Mouse (Mus musculus) right cerebral cortex, postnatal 36 days (tissue): ENCODE measurements at regions not wholly inside any gene's neighbourhood (a gene's known extent, or its start where the extent isn't known, plus 50 kb on each side); places are given as distances from the start of the nearest gene placed in this dataset.

Experiments used
- DNase-seq, 2 experiments: peaks; one replicate each; pipeline ENCODE4 v3.0.0; 2022; ENCODE audit warnings: low spot score in 2 of 2, mixed read lengths in 1 of 2

- no peak for DNase-seq
Observed at GRCm38 (mm10) chr6:52429204-52429552, 115.9 kb downstream of the Evx1 start.

- DNase-seq, result no peak
Observed at GRCm38 (mm10) chr6:52433234-52433633, 119.9 kb downstream of the Evx1 start.

GRCm38 (mm10) chr6:52434771-52435170 lies 121.5 kb downstream of the Evx1 start:
- no peak for DNase-seq

GRCm38 (mm10) chr6:52435358-52435757 lies 122.1 kb downstream of the Evx1 start:
- DNase-seq, result no peak

- no peak for DNase-seq
Observed at GRCm38 (mm10) chr6:52438366-52438765, 125.1 kb downstream of the Evx1 start.

GRCm38 (mm10) chr6:52439204-52439603 lies 125.9 kb downstream of the Evx1 start:
- no peak for DNase-seq

GRCm38 (mm10) chr6:52440160-52440559 lies 126.9 kb downstream of the Evx1 start:
- no peak for DNase-seq

GRCm38 (mm10) chr6:52443112-52443984 lies 130.1 kb downstream of the Evx1 start:
- DNase-seq, result peak; percentile 29 to 32

- DNase-seq, result no peak
Observed at GRCm38 (mm10) chr6:52458828-52459227, 145.5 kb downstream of the Evx1 start.

- DNase-seq, result no peak
Observed at GRCm38 (mm10) chr6:52461186-52461585, 147.9 kb downstream of the Evx1 start.

- peak; percentile 48 to 59 for DNase-seq
Observed at GRCm38 (mm10) chr6:52463369-52463768, 150.1 kb downstream of the Evx1 start.

- DNase-seq, result no peak
Observed at GRCm38 (mm10) chr6:52464571-52464970, 151.3 kb downstream of the Evx1 start.

- no peak for DNase-seq
Observed at GRCm38 (mm10) chr6:52465834-52466525, 152.7 kb downstream of the Evx1 start.

- no peak for DNase-seq
Observed at GRCm38 (mm10) chr6:52470831-52471230, 157.5 kb downstream of the Evx1 start.

- no peak for DNase-seq
Observed at GRCm38 (mm10) chr6:52471384-52471957, 158.2 kb downstream of the Evx1 start.

- DNase-seq, result no peak
Observed at GRCm38 (mm10) chr6:52472008-52472407, 158.7 kb downstream of the Evx1 start.

GRCm38 (mm10) chr6:52473042-52473589 lies 159.8 kb downstream of the Evx1 start:
- no peak for DNase-seq

GRCm38 (mm10) chr6:52473924-52474323 lies 160.6 kb downstream of the Evx1 start:
- DNase-seq, result no peak

GRCm38 (mm10) chr6:52475676-52476075 lies 162.4 kb downstream of the Evx1 start:
- no peak for DNase-seq

- no peak for DNase-seq
Observed at GRCm38 (mm10) chr6:52476907-52477306, 163.3 kb downstream of the Hibadh start.

GRCm38 (mm10) chr6:52477380-52477779 lies 162.8 kb downstream of the Hibadh start:
- DNase-seq, result no peak

GRCm38 (mm10) chr6:52478624-52479023 lies 161.6 kb downstream of the Hibadh start:
- no peak for DNase-seq
